Mouse (Mus musculus) spleen, adult 12 weeks (tissue): ENCODE measurements around the gene Krtap1-3.

Source experiments
- DNase-seq: peaks from one replicate; pipeline ENCODE4 v3.0.0; 2022; ENCODE audit warnings: low spot score

The Krtap1-3 gene

GRCm38 (mm10) chr11:99557976-99558745 lies 33.0 kb downstream of the Krtap1-3 start:
- no peak for DNase-seq

DNA sequence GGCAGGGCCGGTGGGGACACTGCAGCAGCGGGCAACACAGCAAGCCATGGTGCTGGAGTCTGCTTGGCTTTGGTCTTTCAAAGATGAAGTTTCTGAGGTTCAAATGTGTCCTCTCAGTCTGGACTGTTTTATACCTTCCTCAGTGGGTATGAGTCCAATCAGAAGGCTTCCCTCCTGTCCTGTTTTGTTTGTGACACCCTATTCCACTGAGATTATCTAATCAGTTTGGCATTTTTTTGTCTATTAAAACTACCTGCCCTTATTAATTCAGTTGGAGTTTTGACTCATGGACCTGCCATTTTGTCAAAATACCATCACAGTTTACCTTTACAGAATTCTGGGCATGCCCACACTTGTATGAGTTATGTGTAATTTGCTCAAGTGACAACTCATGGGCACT lies 34.4 kb downstream of the Krtap1-3 start, which contains the start of gene Krtap3-2:
Gene Krtap3-2 (minus strand): TSS at position 101 of the 400 bp plus-strand sequence.
- DNase-seq: no peak

DNA sequence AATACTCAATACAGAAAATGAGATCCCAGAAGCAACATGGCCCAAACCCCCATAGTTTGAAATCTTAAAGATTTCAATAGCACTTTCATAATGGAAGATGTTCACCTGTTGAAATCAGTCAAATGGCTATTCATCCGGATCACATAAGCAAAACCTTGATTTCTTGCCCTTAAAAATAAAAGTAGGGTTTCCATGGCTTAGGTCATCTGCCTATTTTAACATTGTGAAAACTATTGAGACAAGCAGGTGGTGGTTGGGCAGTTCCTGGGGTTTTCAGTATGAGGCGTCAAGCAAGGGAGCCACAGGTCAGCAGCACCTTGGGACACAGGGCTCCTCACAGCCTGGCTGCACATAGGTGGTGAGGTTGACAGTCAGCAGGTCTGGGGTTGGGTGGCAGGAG lies 34.9 kb downstream of the Krtap1-3 start:
- DNase-seq: no peak

DNA sequence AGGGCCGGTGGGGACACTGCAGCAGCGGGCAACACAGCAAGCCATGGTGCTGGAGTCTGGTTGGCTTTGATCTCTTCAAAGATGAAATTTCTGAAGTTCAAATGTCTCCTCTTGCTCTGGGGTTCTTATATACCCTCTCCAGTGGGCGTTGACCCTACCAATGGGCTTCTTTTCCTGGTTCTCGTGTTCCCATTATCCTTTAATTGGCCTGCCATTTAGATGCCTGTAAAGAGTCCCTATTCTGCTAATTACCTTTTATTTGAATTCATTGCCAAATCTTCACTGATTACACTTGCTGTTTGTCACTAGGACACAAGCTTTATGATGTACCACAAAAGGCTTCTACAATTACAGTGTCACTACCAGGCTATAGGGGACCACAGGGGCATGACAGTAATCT lies 40.4 kb downstream of the Krtap1-3 start, which contains the start of gene Krtap3-3:
Gene Krtap3-3 (minus strand): TSS at position 101 of the 400 bp plus-strand sequence.
- DNase-seq: no peak

DNA sequence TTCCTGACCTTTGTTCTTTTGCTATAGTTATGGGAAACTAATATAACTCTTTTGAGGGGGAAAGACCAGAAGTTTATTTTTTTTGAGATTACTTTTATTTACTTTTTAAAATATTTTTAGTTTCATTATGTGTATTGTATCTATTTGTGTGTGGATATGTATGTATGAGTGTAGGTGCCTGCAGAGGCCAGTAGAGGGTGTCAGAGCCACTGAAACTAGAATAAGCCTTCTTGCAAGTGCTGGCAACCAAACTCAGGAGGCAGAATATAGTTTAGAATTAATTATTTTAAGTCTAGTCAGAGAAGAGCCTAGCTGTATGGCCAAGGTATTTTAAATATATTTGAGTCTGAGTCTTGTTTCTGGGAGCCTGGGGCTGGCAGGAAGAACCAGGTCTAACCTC lies 43.2 kb downstream of the Krtap1-3 start:
- DNase-seq: no peak
